Mouse (Mus musculus) embryonic fibroblast, embryonic 13.5 days (primary cell): ENCODE results near the gene Gstp2. TPM values are rescaled to one million over a fixed set of nuclear protein-coding genes. Genes with fewer than 3 reads are reported as not detected.

Experiments
- H3K27ac ChIP-seq: 2 replicates; pipeline ENCODE4 v1.5.1; 2012; ENCODE audit warnings: low read length, control low read depth, inconsistent platforms; ENCODE audit not compliant: insufficient read depth
- H3K4me1 ChIP-seq: 2 replicates; pipeline ENCODE4 v1.6.1; 2011; ENCODE audit warnings: low read length; ENCODE audit not compliant: control insufficient read depth, insufficient read depth
- H3K4me3 ChIP-seq: 2 replicates; pipeline ENCODE4 v1.5.1; 2011; ENCODE audit warnings: mild to moderate bottlenecking, control low read depth, low read length; ENCODE audit not compliant: insufficient read depth
- CTCF ChIP-seq: IDR thresholded peaks from 2 replicates; pipeline ENCODE4 v1.5.1; 2011; ENCODE audit warnings: mild to moderate bottlenecking, control low read depth, low read length, moderate library complexity, borderline replicate concordance; ENCODE audit not compliant: insufficient read depth
- POLR2A ChIP-seq: IDR thresholded peaks from 2 replicates; pipeline ENCODE4 v1.6.1; 2011; ENCODE audit warnings: low read depth, mild to moderate bottlenecking, control low read depth, low read length, moderate library complexity
- polyA plus RNA-seq: library from polyadenylated mRNA; stranded (reverse); fragments of >200 nt; gene quantifications from 2 replicates; pipeline ENCODE4 v1.2.4, GENCODE M21; 2011; ENCODE audit warnings: low read depth; ENCODE audit not compliant: missing spikeins, insufficient read length

Gstp2 gene
- polyA plus RNA-seq, 1 experiment: 3.1 TPM

- Histone ChIP-seq H3K4me3 (no peak overlapping the region), H3K27ac (no peak overlapping the region), H3K4me1 (no peaks in the 10 kb centered on the region)
- TF ChIP-seq CTCF (no peak), POLR2A (no peak)
Observed at GRCm38 (mm10) chr19:4084984-4085383, 39.2 kb upstream of the Gstp2 start.

- Histone ChIP-seq H3K27ac (no peak overlapping the region), H3K4me1 (no peaks in the 10 kb centered on the region), H3K4me3 (no peak overlapping the region)
- TF ChIP-seq CTCF: no peak
- TF ChIP-seq POLR2A: no peak
Observed at GRCm38 (mm10) chr19:4083826-4084225, 38.0 kb upstream of the Gstp2 start.

- Histone ChIP-seq H3K27ac (no peak overlapping the region), H3K4me1 (no peaks in the 10 kb centered on the region), H3K4me3 (no peak overlapping the region)
- no peak for TF ChIP-seq POLR2A
- no peak for TF ChIP-seq CTCF
Observed at GRCm38 (mm10) chr19:4083316-4083715, 37.5 kb upstream of the Gstp2 start.

- Histone ChIP-seq H3K4me1 (no peaks in the 10 kb centered on the region), H3K4me3 (no peak overlapping the region), H3K27ac (no peak overlapping the region)
- TF ChIP-seq CTCF (no peak), POLR2A (no peak)
Observed at GRCm38 (mm10) chr19:4082219-4082965, 36.6 kb upstream of the Gstp2 start.

GRCm38 (mm10) chr19:4081394-4081793, 35.6 kb upstream of the Gstp2 start, which contains the start of gene Cabp2:
Gene Cabp2, plus strand, starts transcription at chr19:4081578.
- no peak within 1 kb of the TSS for H3K4me3 ChIP-seq
- no peak for TF ChIP-seq POLR2A
- TF ChIP-seq CTCF: no peak
- H3K27ac ChIP-seq: no peak within 1 kb of the TSS
- no peaks in the 10 kb centered on the region for H3K4me1 ChIP-seq

GRCm38 (mm10) chr19:4080511-4081009, 34.7 kb upstream of the Gstp2 start:
- no peak for TF ChIP-seq CTCF
- TF ChIP-seq POLR2A: no peak
- Histone ChIP-seq H3K4me1 (no peaks in the 10 kb centered on the region), H3K27ac (no peak overlapping the region), H3K4me3 (no peak overlapping the region)

- TF ChIP-seq CTCF: no peak
- no peak for TF ChIP-seq POLR2A
- no peak overlapping the region for H3K27ac ChIP-seq
- H3K4me3 ChIP-seq: no peak overlapping the region
- H3K4me1 ChIP-seq: no peaks in the 10 kb centered on the region
Observed at GRCm38 (mm10) chr19:4079594-4079993, 33.8 kb upstream of the Gstp2 start.

- Histone ChIP-seq H3K4me1 (no peaks in the 10 kb centered on the region), H3K27ac (no peak overlapping the region), H3K4me3 (no peak overlapping the region)
- TF ChIP-seq POLR2A (no peak), CTCF (no peak)
Observed at GRCm38 (mm10) chr19:4075531-4075930, 29.7 kb upstream of the Gstp2 start.

GRCm38 (mm10) chr19:4072706-4073424, 27.0 kb upstream of the Gstp2 start:
- Histone ChIP-seq H3K4me3 (no peak overlapping the region), H3K27ac (no peak overlapping the region), H3K4me1 (no peaks in the 10 kb centered on the region)
- no peak for TF ChIP-seq CTCF
- no peak for TF ChIP-seq POLR2A

- no peaks in the 10 kb centered on the region for H3K4me1 ChIP-seq
- no peak for TF ChIP-seq CTCF
- no peak for TF ChIP-seq POLR2A
- H3K4me3 ChIP-seq: no peak overlapping the region
- H3K27ac ChIP-seq: no peak overlapping the region
Observed at GRCm38 (mm10) chr19:4071406-4071805, 25.6 kb upstream of the Gstp2 start.
